Mouse (Mus musculus) ovary, adult 18-20 months (tissue): ENCODE measurements around the gene 4921501E09Rik.
"Not testable (repeated sequence)": the region's sequence is repeated elsewhere in the genome, so short reads cannot be mapped to it uniquely, and the experiment has no call there.

Experiments used
- DNase-seq: peaks from one replicate; pipeline ENCODE4 v3.0.0; 2022; ENCODE audit warnings: low spot score, mixed read lengths

Gene 4921501E09Rik

GRCm38 (mm10) chr17:33067958-33068357 lies at the start of gene 4921501E09Rik:
4921501E09Rik (minus strand) TSS chr17:33068058.
- no peak for DNase-seq

- DNase-seq, result no peak
Measured at GRCm38 (mm10) chr17:33097396-33097795, 29.5 kb upstream of the 4921501E09Rik start.

GRCm38 (mm10) chr17:33092391-33093193 lies 24.7 kb upstream of the 4921501E09Rik start:
- peak; percentile 46 for DNase-seq

- no peak for DNase-seq
Measured at GRCm38 (mm10) chr17:33091630-33092029, 23.8 kb upstream of the 4921501E09Rik start.

GRCm38 (mm10) chr17:33089220-33089949 lies 21.5 kb upstream of the 4921501E09Rik start, which contains the start of gene Zfp563:
Zfp563 (plus strand) TSS chr17:33089310.
- peak; percentile 85 for DNase-seq

GRCm38 (mm10) chr17:33063001-33063400 lies 4.9 kb downstream of the 4921501E09Rik start:
- DNase-seq, result no peak

GRCm38 (mm10) chr17:33058791-33059190 lies 9.1 kb downstream of the 4921501E09Rik start:
- DNase-seq, result no peak

- peak; percentile 57 for DNase-seq
Measured at GRCm38 (mm10) chr17:33032900-33033891, 34.7 kb downstream of the 4921501E09Rik start, which contains the start of gene Zfp763. Zfp763 (minus strand) TSS chr17:33033402.

GRCm38 (mm10) chr17:33032376-33032775 lies 35.5 kb downstream of the 4921501E09Rik start:
- DNase-seq, result no peak

GRCm38 (mm10) chr17:33020434-33020833 lies 47.4 kb downstream of the 4921501E09Rik start:
- not testable (repeated sequence) for DNase-seq
